Mouse (Mus musculus): Measurements from ENCODE around the gene Olfr718-ps1. TPM values are rescaled to one million over a fixed set of nuclear protein-coding genes. Genes with fewer than 3 reads are reported as not detected.

Olfr718-ps1 gene
- polyA plus RNA-seq, 1 experiment from 2014 or later, result not detected

Small RNA genes lying within 50 kb of the gene (microRNA-seq; reads per million reads assigned to microRNA genes)
- gene Gm44405, result not detected

Other genes starting within 250 kb of the Olfr718-ps1 start
- gene Actb, start 240.8 kb downstream of the Olfr718-ps1 start, polyA plus RNA-seq (2016; fragmentation: Nextera tagmentation; extraction: Ambion mirVana), result 12,389 and 14,301 TPM in 2 replicates
- 665 and 748 TPM in 2 replicates for gene Fscn1, start 187.2 kb downstream of the Olfr718-ps1 start, polyA plus RNA-seq (2016; fragmentation: Nextera tagmentation; extraction: Ambion mirVana)
- 52.3 and 54.8 TPM in 2 replicates for gene Rnf216, start 34.6 kb downstream of the Olfr718-ps1 start, polyA plus RNA-seq (2016; fragmentation: Nextera tagmentation; extraction: Ambion mirVana)
- gene Rbak, start 33.2 kb upstream of the Olfr718-ps1 start, polyA plus RNA-seq (2016; fragmentation: Nextera tagmentation; extraction: Ambion mirVana), result 17.5 and 17.9 TPM in 2 replicates
- gene Spdye4b, start 33.4 kb upstream of the Olfr718-ps1 start, polyA plus RNA-seq (2016; fragmentation: Nextera tagmentation; extraction: Ambion mirVana), result not detected in 2 replicates
- gene Spdye4a, start 79.3 kb upstream of the Olfr718-ps1 start, polyA plus RNA-seq (2016; fragmentation: Nextera tagmentation; extraction: Ambion mirVana), result not detected in 2 replicates
- 28.5 and 29.1 TPM in 2 replicates for gene Zfp12, start 87.6 kb upstream of the Olfr718-ps1 start, polyA plus RNA-seq (2016; fragmentation: Nextera tagmentation; extraction: Ambion mirVana)
- 13.2 and 13.9 TPM in 2 replicates for gene Zfp316, start 122.4 kb upstream of the Olfr718-ps1 start, polyA plus RNA-seq (2016; fragmentation: Nextera tagmentation; extraction: Ambion mirVana)
- 0.09 TPM in 1 of 2 replicates, not detected in the other for gene Zfp853, start 146.0 kb upstream of the Olfr718-ps1 start, polyA plus RNA-seq (2016; fragmentation: Nextera tagmentation; extraction: Ambion mirVana)
- 60.4 and 61.5 TPM in 2 replicates for gene E130309D02Rik, start 167.8 kb upstream of the Olfr718-ps1 start, polyA plus RNA-seq (2016; fragmentation: Nextera tagmentation; extraction: Ambion mirVana)
- 73.8 and 78.2 TPM in 2 replicates for gene Zdhhc4, start 181.7 kb upstream of the Olfr718-ps1 start, polyA plus RNA-seq (2016; fragmentation: Nextera tagmentation; extraction: Ambion mirVana)
- 0.38 and 0.41 TPM in 2 replicates for gene Grid2ip, start 209.8 kb upstream of the Olfr718-ps1 start, polyA plus RNA-seq (2016; fragmentation: Nextera tagmentation; extraction: Ambion mirVana)